Mouse (Mus musculus): Measurements from ENCODE around the gene Slc39a8. TPM values are rescaled to one million over a fixed set of nuclear protein-coding genes. Genes with fewer than 3 reads are reported as not detected.

The Slc39a8 gene
- polyA plus RNA-seq, 1 experiment from 2014 or later: 16.1 TPM

Other genes with a start within 250 kb of the Slc39a8 start
- gene Nfkb1, start 133.7 kb upstream of the Slc39a8 start, polyA plus RNA-seq (2016; fragmentation: Nextera tagmentation; extraction: Ambion mirVana): 11.3 and 12.1 TPM in 2 replicates

All from neural tube, embryonic 12.5 days (tissue).